Mouse (Mus musculus): ENCODE results near the gene Enox1.

Enox1 gene

GRCm38 (mm10) chr14:77197414-77197915, 40.9 kb downstream of the Enox1 start:
- DNase-seq = no peak

GRCm38 (mm10) chr14:77210889-77211288, 54.3 kb downstream of the Enox1 start:
- no peak for DNase-seq

- no peak for DNase-seq
These were observed 56.6 kb downstream of the Enox1 start for GRCm38 (mm10) chr14:77213210-77213609.

GRCm38 (mm10) chr14:77214848-77215247, 58.3 kb downstream of the Enox1 start:
- DNase-seq = no peak

GRCm38 (mm10) chr14:77225346-77225745, 68.8 kb downstream of the Enox1 start:
- no peak for DNase-seq

- no peak for DNase-seq
These were observed 82.2 kb downstream of the Enox1 start for GRCm38 (mm10) chr14:77238811-77239210.

- no peak for DNase-seq
These were observed 82.8 kb downstream of the Enox1 start for GRCm38 (mm10) chr14:77239360-77239759.

- no peak for DNase-seq
These were observed 90.4 kb downstream of the Enox1 start for GRCm38 (mm10) chr14:77246977-77247376.

GRCm38 (mm10) chr14:77248426-77248825, 91.9 kb downstream of the Enox1 start:
- DNase-seq = no peak

- DNase-seq = no peak
These were observed 92.4 kb downstream of the Enox1 start for GRCm38 (mm10) chr14:77248946-77249345.

GRCm38 (mm10) chr14:77250652-77251238, 94.2 kb downstream of the Enox1 start:
- DNase-seq = no peak

GRCm38 (mm10) chr14:77255201-77255600, 98.6 kb downstream of the Enox1 start:
- DNase-seq = no peak

GRCm38 (mm10) chr14:77255711-77256110, 99.1 kb downstream of the Enox1 start:
- DNase-seq = no peak

GRCm38 (mm10) chr14:77256943-77257342, 100.4 kb downstream of the Enox1 start:
- no peak for DNase-seq

- DNase-seq = no peak
These were observed 100.9 kb downstream of the Enox1 start for GRCm38 (mm10) chr14:77257461-77257860.

GRCm38 (mm10) chr14:77258186-77258585, 101.6 kb downstream of the Enox1 start:
- no peak for DNase-seq

- no peak for DNase-seq
These were observed 103.1 kb downstream of the Enox1 start for GRCm38 (mm10) chr14:77259686-77260085.

GRCm38 (mm10) chr14:77260107-77260506, 103.5 kb downstream of the Enox1 start:
- DNase-seq = no peak

GRCm38 (mm10) chr14:77266805-77267771, 110.5 kb downstream of the Enox1 start:
- DNase-seq = no peak

GRCm38 (mm10) chr14:77272248-77272930, 115.8 kb downstream of the Enox1 start:
- no peak for DNase-seq

- DNase-seq = no peak
These were observed 116.4 kb downstream of the Enox1 start for GRCm38 (mm10) chr14:77272931-77273446.

- no peak for DNase-seq
These were observed 117.2 kb downstream of the Enox1 start for GRCm38 (mm10) chr14:77273721-77274120.

- no peak for DNase-seq
These were observed 119.0 kb downstream of the Enox1 start for GRCm38 (mm10) chr14:77275607-77276006.
